Mouse (Mus musculus) bone marrow, adult 2 months (tissue): ENCODE measurements around the gene Gm4064. TPM values are rescaled to one million over a fixed set of nuclear protein-coding genes. Genes with fewer than 3 reads are reported as not detected.
"Not testable (repeated sequence)": the region's sequence is repeated elsewhere in the genome, so short reads cannot be mapped to it uniquely, and the experiment has no call there.

ENCODE experiments used
- H3K27ac ChIP-seq: fragments of 200-500 bp; 2 replicates; pipeline ENCODE4 v1.5.1; 2012; ENCODE audit warnings: low read depth, mild to moderate bottlenecking, control low read depth, inconsistent platforms, low read length; ENCODE audit not compliant: control insufficient read depth, poor library complexity, insufficient read depth
- H3K4me1 ChIP-seq: fragments of 200-500 bp; 2 replicates; pipeline ENCODE4 v1.6.1; 2011; ENCODE audit warnings: low read length; ENCODE audit not compliant: control insufficient read depth, insufficient read depth
- H3K4me3 ChIP-seq: fragments of 200-500 bp; replicated peaks from 2 replicates; pipeline ENCODE3; 2011; ENCODE audit warnings: mild to moderate bottlenecking, low read depth, low read length, control low read depth; ENCODE audit not compliant: control insufficient read depth
- WGBS: fragments of 180-500 bp; shearing (Covaris S2); methylation state at CpG from one replicate; pipeline ENCODE4 v1.1.7; 2018; 5-methylcytosine and 5-hydroxymethylcytosine counted together
- polyA plus RNA-seq: library from polyadenylated mRNA; stranded (reverse); fragments of >200 nt; gene quantifications from 2 replicates; pipeline ENCODE4 v1.2.4, GENCODE M21; 2011; ENCODE audit warnings: low replicate concordance; ENCODE audit not compliant: missing spikeins, insufficient read depth, insufficient read length

Gm4064 gene
- polyA plus RNA-seq = not detected in 2 replicates

DNA sequence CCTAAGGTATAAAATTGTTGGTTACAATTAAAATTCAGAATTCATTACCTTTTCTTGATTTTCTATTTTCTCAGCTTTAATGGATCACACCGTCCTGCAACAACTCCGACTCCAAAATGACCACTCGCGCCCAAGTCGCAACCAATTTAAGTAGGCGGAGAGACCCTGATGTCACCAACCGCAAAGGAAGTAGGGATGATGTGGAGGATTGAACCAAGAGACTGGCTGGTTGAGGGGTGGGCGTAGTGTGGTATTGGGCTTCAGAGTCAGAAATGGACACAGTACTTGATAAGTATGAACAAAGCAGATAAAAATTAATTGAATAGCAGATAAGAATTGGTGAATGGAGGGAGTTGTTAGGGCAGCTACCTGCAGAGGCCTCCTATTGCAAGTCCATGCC, at the start of gene Gm4064:
TSS of gene Gm4064 (minus strand) at position 101 of the 400 bp plus-strand sequence.
- no CpG with 5 or more reads among the region's 8 CpGs for WGBS
- not testable (repeated sequence) for H3K27ac ChIP-seq, H3K4me1 ChIP-seq, H3K4me3 ChIP-seq

GRCm38 (mm10) chrY:2830380-2830779, 34.4 kb upstream of the Gm4064 start, which contains the start of the genes Rbmy and Gm10256:
Gene Rbmy, plus strand, starts transcription at chrY:2830680.
Gene Gm10256, plus strand, starts transcription at chrY:2830699.
- H3K4me1 ChIP-seq, H3K27ac ChIP-seq, H3K4me3 ChIP-seq: not testable (repeated sequence)
- no CpG with 5 or more reads among the region's 9 CpGs for WGBS

Other genes starting within 250 kb of the Gm4064 start
- not detected in 2 replicates for gene H2al2c, start 197.1 kb downstream of the Gm4064 start, polyA plus RNA-seq
- not detected in 2 replicates for gene Sry, start 132.5 kb downstream of the Gm4064 start, polyA plus RNA-seq
- gene H2al2b, start 75.5 kb downstream of the Gm4064 start, polyA plus RNA-seq = not detected in 2 replicates
- not detected in 2 replicates for gene Rbmy, start 34.5 kb upstream of the Gm4064 start, polyA plus RNA-seq
- gene Gm10256, start 34.5 kb upstream of the Gm4064 start, polyA plus RNA-seq = not detected in 2 replicates
- not detected in 2 replicates for gene Gm10352, start 104.8 kb upstream of the Gm4064 start, polyA plus RNA-seq
- gene Gm29289, start 136.4 kb upstream of the Gm4064 start, polyA plus RNA-seq = not detected in 2 replicates